23 mouse cellular contexts compared by ENCODE assay signal in the genomic region with DNA sequence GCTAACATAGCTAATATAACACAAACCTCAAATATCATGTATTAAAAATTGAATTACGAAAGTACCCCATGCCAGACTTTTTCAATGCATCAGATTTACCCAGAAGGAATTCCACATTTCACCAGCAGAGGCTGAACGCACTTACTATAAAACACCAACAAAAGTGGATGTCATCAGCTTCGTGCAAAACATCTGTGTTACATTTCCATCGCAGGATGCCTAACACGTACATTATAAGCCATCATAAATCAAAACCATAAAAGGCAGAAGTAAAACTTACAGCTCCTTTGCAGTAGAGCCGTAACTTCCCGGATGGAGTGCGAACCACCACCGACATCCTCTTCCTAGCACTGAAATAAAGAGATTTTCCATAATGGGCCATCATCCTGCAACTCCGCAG.
A peak's percentile ranks its signal among the peaks of the same experiment; 100 is the strongest.
DNase-seq lines count a peak whose midpoint lies in the region; ATAC-seq and TF ChIP-seq lines count a peak whose summit lies in the region.
"Had no signal": no experiment of that assay in that cellular context is flagged by ENCODE, and none has a peak within 500 bp of the region (broad histone marks: within the 10 kb centered on the region; RNA-seq: fewer than 3 reads in every experiment).

No protein-coding gene starts in this region.

- H3K9me3 ChIP-seq in intestine, postnatal 0 days (ENCODE audit: control insufficient read depth): no peaks in the 10 kb centered on the region
- H3K9me3 ChIP-seq in intestine, embryonic 16.5 days (ENCODE audit: control insufficient read depth, low read length): no peaks in the 10 kb centered on the region
- H3K9me3 ChIP-seq in lung, postnatal 0 days (ENCODE audit: low read length): no peaks in the 10 kb centered on the region
- H3K9me3 ChIP-seq in stomach, postnatal 0 days (ENCODE audit: control insufficient read depth, low read length): no peaks in the 10 kb centered on the region
- H3K9me3 ChIP-seq in kidney, embryonic 15.5 days (replicated peaks): 0 out of 2 replicates have a peak, but pooled peaks cover 4% of the 10 kb centered on the region
- H3K9me3 ChIP-seq: G1E; heart, embryonic 15.5 days had no signal

- DNase-seq in lung, postnatal 0 days (ENCODE audit: low spot score): peak; percentile 24
- no peak for DNase-seq in lung, postnatal 10 days
- peak; percentile 76 for DNase-seq in forelimb bud, embryonic 11.5 days (ENCODE audit: low read depth, low spot score)
- DNase-seq in stomach, postnatal 0 days (ENCODE audit: low spot score): no peak
- DNase-seq: adrenal gland, postnatal 36 days; B cell, adult 2 months; cerebellum, adult 9-10 months; gastrocnemius, postnatal 36 days; heart, postnatal 36 days; kidney, adult 11 months; kidney, postnatal 14 days; lung, adult 2 months had no signal

- H3K9ac ChIP-seq in intestine, postnatal 0 days (ENCODE audit: low read depth, low read length): no peak overlapping the region
- no peak overlapping the region for H3K9ac ChIP-seq in intestine, embryonic 16.5 days (ENCODE audit: low read depth, low read length)
- H3K9ac ChIP-seq in lung, postnatal 0 days (replicated peaks; ENCODE audit: low read depth): no peak overlapping the region
- no peak overlapping the region for H3K9ac ChIP-seq in stomach, postnatal 0 days (ENCODE audit: low read length)
- no peak overlapping the region for H3K9ac ChIP-seq in kidney, embryonic 15.5 days
- H3K9ac ChIP-seq: heart, embryonic 15.5 days; hindbrain, embryonic 14.5 days had no signal

- TF ChIP-seq CTCF in intestine, postnatal 0 days (IDR thresholded peaks at IDR 0.05; ENCODE audit: low read depth): peak; percentile 44
- peak; percentile 48 for TF ChIP-seq CTCF in lung, postnatal 0 days (IDR thresholded peaks at IDR 0.05)
- peak; percentile 41; the same call in 1 of the 2 replicates for TF ChIP-seq CTCF in stomach, postnatal 0 days (IDR thresholded peaks at IDR 0.05; ENCODE audit: low read depth)

- no peak overlapping the region for H3K27ac ChIP-seq in intestine, postnatal 0 days (ENCODE audit: low read depth, low read length)
- H3K27ac ChIP-seq in intestine, embryonic 16.5 days (ENCODE audit: low read length): no peak overlapping the region
- H3K27ac ChIP-seq in lung, postnatal 0 days (ENCODE audit: low read length): no peak overlapping the region
- no peak overlapping the region for H3K27ac ChIP-seq in stomach, postnatal 0 days (replicated peaks)
- no peak overlapping the region for H3K27ac ChIP-seq in kidney, embryonic 15.5 days
- H3K27ac ChIP-seq: forebrain, embryonic 10.5 days; heart, embryonic 15.5 days; hindbrain, embryonic 14.5 days had no signal

- no peaks in the 10 kb centered on the region for H3K27me3 ChIP-seq in intestine, postnatal 0 days (replicated peaks; ENCODE audit: control insufficient read depth, insufficient read depth, low read length)
- no peaks in the 10 kb centered on the region for H3K27me3 ChIP-seq in intestine, embryonic 16.5 days (replicated peaks; ENCODE audit: control insufficient read depth, insufficient read depth, low read length)
- H3K27me3 ChIP-seq in lung, postnatal 0 days (replicated peaks; ENCODE audit: insufficient read depth, low read length): no peaks in the 10 kb centered on the region
- H3K27me3 ChIP-seq in stomach, postnatal 0 days (ENCODE audit: control insufficient read depth, insufficient read depth, low read length): no peaks in the 10 kb centered on the region
- H3K27me3 ChIP-seq in kidney, embryonic 15.5 days: no peaks in the 10 kb centered on the region
- H3K27me3 ChIP-seq: CH12.LX; heart, embryonic 15.5 days had no signal

- no peaks in the 10 kb centered on the region for H3K4me1 ChIP-seq in intestine, postnatal 0 days (replicated peaks; ENCODE audit: control insufficient read depth, insufficient read depth, low read length)
- H3K4me1 ChIP-seq in intestine, embryonic 16.5 days (ENCODE audit: control insufficient read depth, insufficient read depth, low read length): no peaks in the 10 kb centered on the region
- H3K4me1 ChIP-seq in lung, postnatal 0 days (ENCODE audit: insufficient read depth, low read depth, low read length): no peaks in the 10 kb centered on the region
- no peaks in the 10 kb centered on the region for H3K4me1 ChIP-seq in stomach, postnatal 0 days (replicated peaks; ENCODE audit: control insufficient read depth, insufficient read depth)
- H3K4me1 ChIP-seq in kidney, embryonic 15.5 days: peaks cover 11% of the 10 kb centered on the region
- H3K4me1 ChIP-seq: forebrain, embryonic 10.5 days; heart, embryonic 15.5 days had no signal

- no peak overlapping the region for H3K4me2 ChIP-seq in intestine, postnatal 0 days (replicated peaks; ENCODE audit: low read depth)
- H3K4me2 ChIP-seq in intestine, embryonic 16.5 days (ENCODE audit: low read depth, low read length): no peak overlapping the region
- H3K4me2 ChIP-seq in lung, postnatal 0 days (replicated peaks; ENCODE audit: low read depth, low read length): no peak overlapping the region
- H3K4me2 ChIP-seq in stomach, postnatal 0 days (replicated peaks; ENCODE audit: low read depth): no peak overlapping the region
- no peak overlapping the region for H3K4me2 ChIP-seq in kidney, embryonic 15.5 days
- H3K4me2 ChIP-seq: heart, embryonic 15.5 days; hindbrain, embryonic 14.5 days; liver, embryonic 11.5 days; midbrain, embryonic 11.5 days had no signal

- H3K36me3 ChIP-seq in intestine, postnatal 0 days (ENCODE audit: control insufficient read depth, insufficient read depth): peaks cover 5% of the 10 kb centered on the region; the same call in 1 of the 2 replicates
- no peaks in the 10 kb centered on the region for H3K36me3 ChIP-seq in intestine, embryonic 16.5 days (ENCODE audit: control insufficient read depth, insufficient read depth, low read length)
- H3K36me3 ChIP-seq in lung, postnatal 0 days (ENCODE audit: insufficient read depth, low read length): no peaks in the 10 kb centered on the region
- H3K36me3 ChIP-seq in stomach, postnatal 0 days (ENCODE audit: control insufficient read depth, insufficient read depth, low read length): no peaks in the 10 kb centered on the region
- H3K36me3 ChIP-seq in kidney, embryonic 15.5 days: 0 out of 2 replicates have a peak, but pooled peaks cover 5% of the 10 kb centered on the region
- H3K36me3 ChIP-seq: heart, embryonic 15.5 days had no signal

- WGBS in intestine, postnatal 0 days: 78% methylated on average over 10 of the region's 10 CpGs
- WGBS in intestine, embryonic 16.5 days: 59% methylated on average over 10 of the region's 10 CpGs
- 62% methylated on average over 10 of the region's 10 CpGs for WGBS in lung, postnatal 0 days
- 57% methylated on average over 10 of the region's 10 CpGs for WGBS in stomach, postnatal 0 days
- 62% methylated on average over 10 of the region's 10 CpGs for WGBS in kidney, embryonic 15.5 days

- TF ChIP-seq EP300 in lung, postnatal 0 days (IDR thresholded peaks at IDR 0.05): no peak
- no peak for TF ChIP-seq EP300 in stomach, postnatal 0 days (optimal IDR thresholded peaks at IDR 0.05)

- no peak overlapping the region for H3K4me3 ChIP-seq in intestine, postnatal 0 days (ENCODE audit: low read depth, low read length)
- no peak overlapping the region for H3K4me3 ChIP-seq in intestine, embryonic 16.5 days (ENCODE audit: low read length)
- no peak overlapping the region for H3K4me3 ChIP-seq in lung, postnatal 0 days (ENCODE audit: low read depth, low read length)
- no peak overlapping the region for H3K4me3 ChIP-seq in stomach, postnatal 0 days (ENCODE audit: low read depth, low read length)
- no peak overlapping the region for H3K4me3 ChIP-seq in kidney, embryonic 15.5 days (replicated peaks)
- H3K4me3 ChIP-seq: forebrain, embryonic 10.5 days; heart, embryonic 15.5 days had no signal

- ATAC-seq in intestine, postnatal 0 days: no peak
- ATAC-seq in intestine, embryonic 16.5 days: no peak
- no peak for ATAC-seq in lung, postnatal 0 days
- ATAC-seq in stomach, postnatal 0 days (ENCODE audit: low FRiP score, low TSS enrichment): no peak
- no peak for ATAC-seq in kidney, embryonic 15.5 days (replicated peaks; ENCODE audit: low FRiP score)
- ATAC-seq: Patski had no signal

Comparison
In these comparisons a context has a peak if more than half of its experiments do, and no peak if none do; other contexts are left out.
1. DNase-seq: peak in lung, postnatal 0 days (single experiment) and forelimb bud, embryonic 11.5 days (single experiment); none in lung, postnatal 10 days (single experiment) and stomach, postnatal 0 days (single experiment).
2. Peak in every context shown above with its lines, with median percentiles within 50 percentile points of each other: CTCF ChIP-seq.